Mouse (Mus musculus) cerebellum, adult 2 months (tissue): Measurements from ENCODE around the gene Ndrg3.
"Not testable (repeated sequence)": the region's sequence is repeated elsewhere in the genome, so short reads cannot be mapped to it uniquely, and the experiment has no call there.

Experiments
- CTCF ChIP-seq: fragments of 200-500 bp; IDR thresholded peaks from 2 replicates; pipeline ENCODE4 v1.5.1; 2011; ENCODE audit warnings: low read depth, mild to moderate bottlenecking, control low read depth, low read length, moderate library complexity, borderline replicate concordance; ENCODE audit not compliant: insufficient read depth
- POLR2A ChIP-seq: fragments of 200-500 bp; IDR thresholded peaks from 2 replicates; pipeline ENCODE4 v1.6.1; 2011; ENCODE audit warnings: low read length, control low read depth, borderline replicate concordance; ENCODE audit not compliant: insufficient read depth

- TF ChIP-seq CTCF: 0 out of 2 replicates have a peak, but pooled peaks have one; percentile 6
- not testable (repeated sequence) for TF ChIP-seq POLR2A
These were observed 51.9 kb downstream of the Ndrg3 start for GRCm38 (mm10) chr2:156939926-156940325.
